Mouse (Mus musculus): ENCODE results near the gene Rnf6.

Gene Rnf6

GRCm38 (mm10) chr5:146220879-146221714 is at the start of gene Rnf6:
Rnf6 (minus strand) TSS chr5:146221555.
- peak; percentile 97 for DNase-seq (ENCODE audit: low read depth, low spot score)

DNA sequence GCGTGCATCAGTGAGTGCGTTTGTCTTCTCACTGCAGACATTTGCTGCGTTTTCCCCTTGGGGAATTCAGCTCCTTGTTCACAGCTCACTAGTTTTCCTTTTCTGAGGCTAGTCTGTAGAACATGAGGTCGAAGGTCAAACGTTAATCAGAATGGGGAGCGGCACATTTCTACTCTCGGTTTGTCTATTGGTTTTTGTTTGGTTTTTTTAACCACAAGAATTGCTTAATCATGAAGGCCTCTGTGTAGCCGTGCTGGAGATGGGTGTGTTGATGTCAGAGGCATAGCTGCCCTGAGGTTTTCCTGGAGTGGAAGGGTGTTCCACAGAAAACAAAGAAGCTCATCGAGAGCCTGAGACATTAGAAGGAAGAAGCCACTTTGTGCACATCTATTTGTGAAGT is 49.2 kb upstream of the Rnf6 start:
- DNase-seq (ENCODE audit: low read depth, low spot score), result peak; percentile 30

GRCm38 (mm10) chr5:146267776-146268175 is 46.4 kb upstream of the Rnf6 start:
- DNase-seq (ENCODE audit: low read depth, low spot score), result no peak

DNA sequence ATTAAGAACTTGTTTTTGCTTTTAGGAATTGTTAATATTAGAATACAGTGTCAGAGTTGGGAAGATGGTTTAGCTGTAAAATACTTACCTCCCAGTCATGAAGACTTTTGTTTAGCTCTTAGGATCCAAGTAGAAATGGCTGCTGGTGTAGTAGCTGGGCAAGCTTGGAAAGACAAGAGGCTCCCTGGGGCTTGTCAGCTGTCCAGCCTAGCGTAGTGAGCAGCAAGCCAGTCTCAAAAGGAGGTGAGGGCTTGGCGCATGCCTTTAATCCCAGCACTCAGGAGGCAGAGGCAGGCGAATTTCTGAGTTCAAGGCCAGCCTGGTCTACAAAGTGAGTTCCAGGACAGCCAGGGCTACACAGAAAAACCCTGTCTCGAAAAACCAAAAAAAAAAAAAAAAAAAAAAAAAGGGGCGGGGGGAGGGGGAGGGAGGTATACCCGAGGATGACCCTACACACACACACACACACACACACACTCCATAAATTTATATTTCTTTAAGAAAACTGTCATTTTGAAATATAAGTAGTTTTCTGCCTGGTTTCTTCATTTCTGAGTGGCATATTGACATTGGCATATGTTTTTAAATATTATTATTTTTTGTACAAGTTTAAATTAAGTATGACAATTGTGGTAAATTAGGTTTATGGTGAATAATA is 44.7 kb upstream of the Rnf6 start:
- no peak for DNase-seq (ENCODE audit: low read depth, low spot score)

GRCm38 (mm10) chr5:146260003-146260402 is 38.6 kb upstream of the Rnf6 start:
- DNase-seq (ENCODE audit: low read depth, low spot score), result peak; percentile 92

DNA sequence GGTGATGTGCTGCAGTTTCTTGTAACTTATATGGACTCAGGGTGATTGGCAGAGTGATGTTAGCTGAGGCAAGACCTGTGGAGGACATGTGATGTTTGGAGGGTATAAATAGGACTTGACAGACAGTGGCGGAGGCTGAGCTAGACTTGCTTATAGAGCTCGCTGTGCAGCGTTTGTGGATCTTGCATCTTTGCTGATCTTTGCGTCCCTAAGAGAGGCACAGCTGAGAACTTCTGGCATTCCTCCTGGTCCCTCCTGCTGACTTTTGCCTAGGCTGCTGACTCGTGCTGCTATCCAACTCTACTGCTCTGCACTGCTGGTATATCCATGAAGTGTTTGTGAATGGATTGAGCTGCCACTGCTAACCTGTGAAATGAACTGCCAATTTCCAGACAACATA is 32.3 kb upstream of the Rnf6 start:
- no peak for DNase-seq (ENCODE audit: low read depth, low spot score)

DNA sequence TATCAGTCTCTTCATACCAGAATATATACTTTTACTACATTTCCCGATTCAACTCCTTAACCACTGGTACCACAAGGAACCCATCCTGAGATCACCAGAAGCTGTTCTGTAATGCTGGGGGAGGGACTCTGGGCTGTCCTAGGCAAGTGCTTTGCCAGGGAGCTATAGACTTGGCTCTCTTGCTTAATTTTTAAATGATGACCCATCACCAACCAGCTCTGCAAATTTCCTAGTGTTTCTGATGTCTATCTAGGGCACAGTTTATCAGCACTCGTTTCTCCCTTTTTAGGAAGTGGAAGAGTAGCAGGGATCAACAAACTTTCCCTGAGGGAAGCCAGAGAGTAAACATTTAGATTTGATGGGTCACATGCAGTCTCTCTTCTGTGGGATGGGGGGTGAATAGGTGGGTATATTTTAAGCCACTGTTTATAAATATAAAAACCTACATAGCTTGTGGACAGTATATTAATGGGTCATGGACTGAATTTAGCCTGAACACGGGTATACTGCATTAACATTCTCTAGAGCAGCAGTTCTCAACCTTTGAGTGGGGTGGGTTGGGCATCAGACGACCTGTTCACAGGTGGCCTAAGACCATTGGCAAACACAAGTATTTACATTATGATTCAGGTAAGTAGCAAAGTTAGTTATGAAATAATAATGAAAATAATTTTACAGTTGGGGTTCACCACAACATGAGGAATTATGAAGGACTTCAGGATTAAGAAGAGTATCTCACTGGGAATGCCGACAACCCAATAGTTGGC is 30.5 kb upstream of the Rnf6 start:
- no peak for DNase-seq (ENCODE audit: low read depth, low spot score)

GRCm38 (mm10) chr5:146250369-146251075 is 29.2 kb upstream of the Rnf6 start:
- no peak for DNase-seq (ENCODE audit: low read depth, low spot score)

DNA sequence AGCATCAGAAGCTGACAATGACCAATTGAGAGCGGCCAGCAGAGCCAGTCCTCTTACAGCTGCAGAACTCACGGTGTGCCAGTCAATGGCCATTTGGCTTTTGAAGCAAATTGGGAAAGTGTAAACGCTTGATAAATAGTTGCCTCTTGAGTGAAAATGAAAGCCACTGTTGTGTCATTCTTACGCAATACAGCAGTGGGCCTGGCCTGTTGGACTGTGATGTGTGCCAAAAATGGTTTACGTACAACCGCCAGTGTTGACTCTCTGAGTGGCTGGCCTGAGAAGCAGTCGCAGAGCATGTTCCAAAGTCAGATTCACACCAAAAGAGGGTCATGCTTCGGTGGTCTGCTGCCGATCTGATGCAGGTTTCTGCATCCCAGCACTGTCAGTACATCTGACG is 27.4 kb upstream of the Rnf6 start:
- DNase-seq (ENCODE audit: low read depth, low spot score), result no peak

DNA sequence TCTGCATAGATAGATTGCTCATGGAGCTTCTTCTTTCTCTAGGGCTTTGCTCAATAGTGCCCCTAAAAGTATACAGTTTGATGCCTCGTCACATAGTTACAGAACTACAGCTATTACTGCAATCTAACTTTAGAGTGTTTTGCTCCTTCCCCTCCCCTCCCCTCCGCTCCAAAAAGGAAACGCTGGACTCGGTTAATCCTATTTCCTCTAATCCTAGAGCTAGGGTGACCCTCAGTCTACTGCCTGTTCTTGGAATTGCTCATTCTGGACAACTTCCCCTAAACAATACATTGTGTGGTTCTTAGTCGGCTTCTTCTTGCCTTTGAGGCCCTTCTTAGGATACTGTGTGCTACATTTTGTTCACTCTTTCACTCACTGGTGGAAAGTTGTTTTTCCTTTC is 26.4 kb upstream of the Rnf6 start:
- no peak for DNase-seq (ENCODE audit: low read depth, low spot score)

- DNase-seq (ENCODE audit: low read depth, low spot score), result no peak
Measured at GRCm38 (mm10) chr5:146246386-146246785, 25.0 kb upstream of the Rnf6 start.

- DNase-seq (ENCODE audit: low read depth, low spot score), result no peak
Measured at GRCm38 (mm10) chr5:146245646-146246370, 24.5 kb upstream of the Rnf6 start.

- no peak for DNase-seq (ENCODE audit: low read depth, low spot score)
Measured at GRCm38 (mm10) chr5:146245193-146245592, 23.8 kb upstream of the Rnf6 start.

DNA sequence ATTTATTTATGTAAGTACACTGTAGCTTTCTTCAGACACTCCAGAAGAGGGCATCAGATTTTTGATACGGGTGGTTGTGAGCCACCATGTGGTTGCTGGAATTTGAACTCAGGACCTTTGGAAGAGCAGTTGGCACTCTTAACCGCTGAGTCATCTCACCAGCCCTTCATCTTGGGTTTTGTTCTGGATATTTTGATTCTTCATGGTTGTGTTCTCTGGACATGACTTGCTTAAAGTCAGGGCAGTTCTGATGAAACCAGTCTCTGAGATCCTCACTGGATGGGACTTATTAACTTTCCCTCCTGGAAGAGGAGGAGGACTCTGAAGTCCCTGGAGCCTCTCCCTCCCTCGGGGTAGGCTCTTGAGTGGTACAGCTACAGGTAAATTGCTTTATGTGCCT is 19.8 kb upstream of the Rnf6 start:
- DNase-seq (ENCODE audit: low read depth, low spot score), result no peak

DNA sequence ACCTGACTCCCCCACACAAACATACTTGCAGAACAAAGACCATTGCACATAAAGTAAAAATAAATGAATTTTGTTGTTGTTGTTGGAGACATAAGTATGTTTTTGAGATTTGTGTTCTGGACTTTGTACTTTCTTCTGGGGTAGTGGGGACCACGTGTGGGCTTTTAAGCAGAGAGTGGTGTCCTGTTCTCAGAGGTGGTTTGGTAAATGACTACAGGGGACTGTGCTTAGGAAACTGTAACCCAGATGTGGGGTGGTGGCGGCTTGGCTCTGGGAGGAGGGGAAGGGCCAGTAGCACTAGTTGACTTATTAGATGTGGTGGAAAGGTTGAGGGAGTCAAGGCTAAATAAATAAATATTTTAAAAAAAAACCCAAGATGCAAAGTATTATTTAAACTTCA is 19.4 kb upstream of the Rnf6 start:
- no peak for DNase-seq (ENCODE audit: low read depth, low spot score)

- DNase-seq (ENCODE audit: low read depth, low spot score), result no peak
Measured at GRCm38 (mm10) chr5:146238274-146238673, 16.9 kb upstream of the Rnf6 start.

GRCm38 (mm10) chr5:146234336-146234735 is 13.0 kb upstream of the Rnf6 start:
- no peak for DNase-seq (ENCODE audit: low read depth, low spot score)

DNA sequence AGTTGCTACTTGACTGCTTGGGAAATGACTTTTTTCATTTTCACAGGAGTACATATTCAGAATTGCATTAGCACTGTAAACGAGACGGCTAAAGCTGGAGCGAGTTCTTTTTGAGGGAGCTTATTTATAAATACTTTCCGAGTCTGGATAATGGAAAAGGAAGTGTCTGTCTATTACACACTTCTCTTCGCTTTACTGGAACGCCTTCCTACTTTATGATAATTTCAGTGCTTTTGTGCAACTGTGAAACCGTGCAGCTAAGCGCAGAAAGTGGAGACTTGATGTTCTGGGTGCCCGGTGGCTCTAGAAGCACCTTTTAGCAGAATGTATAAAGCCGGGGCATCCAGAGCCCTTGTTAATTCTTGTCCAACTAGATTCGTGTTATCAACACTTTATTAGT is 11.5 kb upstream of the Rnf6 start:
- no peak for DNase-seq (ENCODE audit: low read depth, low spot score)

- no peak for DNase-seq (ENCODE audit: low read depth, low spot score)
Measured at GRCm38 (mm10) chr5:146232056-146232675, 10.8 kb upstream of the Rnf6 start.

- DNase-seq (ENCODE audit: low read depth, low spot score), result no peak
Measured at GRCm38 (mm10) chr5:146231655-146231996, 10.3 kb upstream of the Rnf6 start.
